Mouse (Mus musculus): Measurements from ENCODE around the gene 1810062G17Rik.

DNA sequence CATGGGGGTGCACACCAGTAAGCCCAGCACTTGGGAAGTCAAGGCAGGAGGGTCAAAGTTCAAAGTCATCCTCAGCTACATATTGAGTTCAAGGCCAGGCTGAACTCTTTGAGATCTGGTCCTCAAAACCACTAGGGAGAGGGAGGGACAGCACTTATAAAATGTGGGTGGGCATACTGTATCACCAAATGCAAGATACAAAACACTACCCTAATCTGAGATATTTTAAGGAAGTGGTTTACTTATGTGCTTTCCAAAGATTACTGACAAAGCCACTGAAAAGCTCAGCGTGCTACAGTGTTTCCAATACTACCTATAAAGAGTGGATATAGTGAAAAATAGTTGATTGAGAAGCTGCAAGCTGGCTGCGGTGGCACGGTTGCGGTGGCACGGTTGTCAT, 2.5 kb upstream of the 1810062G17Rik start:
- no peak for TF ChIP-seq GATA1 (IDR thresholded peaks at IDR 0.05; ENCODE audit: borderline replicate concordance, low read length)
- no peak for TF ChIP-seq FLI1 (IDR thresholded peaks at IDR 0.05; ENCODE audit: low read length)
